ENCODE assay signal across 8 mouse cellular contexts in the genomic region with DNA sequence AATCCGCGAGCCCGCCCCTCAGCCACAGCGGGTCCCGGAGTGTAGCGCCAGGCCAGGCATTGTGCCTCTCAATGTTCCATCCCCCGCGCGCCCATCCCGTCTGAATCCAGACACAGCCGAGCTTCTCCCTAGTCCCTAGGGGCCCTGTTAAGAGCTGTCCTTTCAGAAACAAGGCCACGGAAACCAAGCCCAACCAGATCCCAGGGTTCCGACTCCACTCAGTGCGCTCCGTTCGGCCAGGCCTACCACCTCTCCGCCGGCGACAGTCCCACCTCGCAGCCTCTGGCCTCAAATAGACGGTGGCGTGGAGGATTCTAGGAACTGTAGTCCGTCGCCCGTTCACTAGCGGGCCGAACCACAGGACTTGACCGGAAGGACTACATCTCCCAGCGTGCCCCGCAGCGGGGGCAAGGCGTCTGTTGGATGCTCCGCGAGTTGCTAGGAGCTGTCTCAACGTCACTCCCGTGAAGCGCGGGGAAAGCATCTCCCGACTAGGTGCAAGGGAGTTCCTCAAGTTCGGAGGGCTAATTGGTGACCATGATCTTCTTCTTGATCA. TPM values are rescaled to one million over a fixed set of nuclear protein-coding genes. Genes with fewer than 3 reads are reported as not detected.
A peak's percentile ranks its signal among the peaks of the same experiment; 100 is the strongest.
DNase-seq lines count a peak whose midpoint lies in the region; ATAC-seq lines count a peak whose summit lies in the region.

Gene Fbf1 (minus strand): TSS at position 283 of the 556 bp plus-strand sequence.

- H3K9me3 ChIP-seq in hindbrain, embryonic 15.5 days = no peaks in the 10 kb centered on the region

- ATAC-seq in hindbrain, embryonic 15.5 days (ENCODE audit: low FRiP score, low read depth) = peak; percentile 98

- peak within 1 kb of the TSS; percentile 83 for H3K4me2 ChIP-seq in hindbrain, embryonic 15.5 days

- peaks cover 29% of the 10 kb centered on the region for H3K4me1 ChIP-seq in hindbrain, embryonic 15.5 days (replicated peaks)

- WGBS in hindbrain, embryonic 15.5 days = under 1% methylated on average over 40 of the region's 40 CpGs

- H3K27me3 ChIP-seq in hindbrain, embryonic 15.5 days = no peaks in the 10 kb centered on the region

- H3K36me3 ChIP-seq in hindbrain, embryonic 15.5 days = peaks cover 27% of the 10 kb centered on the region

- peak within 1 kb of the TSS; percentile 74 for H3K9ac ChIP-seq in hindbrain, embryonic 15.5 days

- H3K27ac ChIP-seq in hindbrain, embryonic 15.5 days (replicated peaks) = peak within 1 kb of the TSS; percentile 91

- peak within 1 kb of the TSS; percentile 81 for H3K4me3 ChIP-seq in hindbrain, embryonic 15.5 days

- peak; percentile 98 for DNase-seq in R1 (ENCODE audit: low read depth, low spot score)
- DNase-seq in cerebellum, postnatal 25 days = peak; percentile 95 to 98
- DNase-seq in frontal cortex, postnatal 36 days (ENCODE audit: low spot score in 2 of 2) = peak; percentile 96 to 98
- peak; percentile 94 for DNase-seq in left cerebral cortex, adult 11 months (ENCODE audit: low spot score)
- DNase-seq in lung, postnatal 4 days = peak; percentile 95 to 96
- DNase-seq in retina, postnatal 7 days (ENCODE audit: low read depth, low spot score) = peak; percentile 81
- peak; percentile 80 for DNase-seq in urinary bladder, adult 2 months (ENCODE audit: low spot score)

RNA-seq across cellular contexts. Expression of gene Fbf1, which starts in this region (rescaled TPM):
- 55.7 and 59.0 TPM in 2 replicates for polyA plus RNA-seq in hindbrain, embryonic 15.5 days (2015; fragmentation: Nextera tagmentation; extraction: Ambion mirVana)
- polyA plus RNA-seq in urinary bladder, adult 2 months (2012; rRNA removed) = 46.8 and 47.7 TPM in 2 replicates

Comparison
In these comparisons a context has a peak if more than half of its experiments do, and no peak if none do; other contexts are left out.
1. Peak in every context shown above with its lines: DNase-seq, ATAC-seq, H3K4me3 ChIP-seq and H3K27ac ChIP-seq.